Mouse (Mus musculus) embryonic facial prominence, embryonic 13.5 days (tissue): ENCODE measurements around the gene Gatc. TPM values are rescaled to one million over a fixed set of nuclear protein-coding genes. Genes with fewer than 3 reads are reported as not detected.

Experiments
- ATAC-seq: fragments of 200-750 bp; cut with Nextera tagmentation; 2 replicates; pipeline ENCODE4 v1.8.0; 2017; ENCODE audit warnings: low read depth; ENCODE audit not compliant: insufficient number of reproducible peaks, insufficient read depth, low FRiP score, low TSS enrichment
- H3K27ac ChIP-seq: fragments of 300-500 bp; sonication (generic); 2 replicates; pipeline ENCODE4 v1.5.1; 2015; ENCODE audit warnings: moderate library complexity, mild to moderate bottlenecking, inconsistent platforms
- H3K27me3 ChIP-seq: fragments of 300-500 bp; sonication (generic); 2 replicates; pipeline ENCODE4 v1.6.1; 2015; ENCODE audit warnings: mild to moderate bottlenecking, inconsistent platforms
- H3K36me3 ChIP-seq: fragments of 300-500 bp; sonication (generic); 2 replicates; pipeline ENCODE4 v1.6.1; 2015; ENCODE audit warnings: mild to moderate bottlenecking, inconsistent platforms
- H3K4me1 ChIP-seq: fragments of 300-500 bp; sonication (generic); 2 replicates; pipeline ENCODE4 v1.6.1; 2015; ENCODE audit warnings: inconsistent platforms
- H3K4me2 ChIP-seq: fragments of 300-500 bp; sonication (generic); 2 replicates; pipeline ENCODE4 v1.6.1; 2015; ENCODE audit warnings: moderate library complexity, mild to moderate bottlenecking, inconsistent platforms
- H3K4me3 ChIP-seq: fragments of 300-500 bp; sonication (generic); 2 replicates; pipeline ENCODE4 v1.5.1; 2015; ENCODE audit warnings: mild to moderate bottlenecking, inconsistent platforms
- H3K9ac ChIP-seq: fragments of 300-500 bp; sonication (generic); 2 replicates; pipeline ENCODE4 v1.6.1; 2015; ENCODE audit warnings: mild to moderate bottlenecking, inconsistent platforms
- H3K9me3 ChIP-seq: fragments of 300-500 bp; sonication (generic); 2 replicates; pipeline ENCODE4 v1.6.1; 2016; ENCODE audit warnings: inconsistent platforms
- WGBS: fragments of 180-500 bp; shearing (Covaris S2); methylation state at CpG from one replicate; pipeline ENCODE4 v1.1.7; 2015; ENCODE audit warnings: mixed read lengths; 5-methylcytosine and 5-hydroxymethylcytosine counted together
- polyA plus RNA-seq: library from polyadenylated mRNA; unstranded; fragments of >200 nt; fragmentation: Nextera tagmentation; extraction: Ambion mirVana; gene quantifications from 2 replicates; pipeline ENCODE4 v1.2.1, GENCODE M21; 2015

Gene Gatc
- polyA plus RNA-seq, 1 experiment from 2014 or later: 32.1 TPM

DNA sequence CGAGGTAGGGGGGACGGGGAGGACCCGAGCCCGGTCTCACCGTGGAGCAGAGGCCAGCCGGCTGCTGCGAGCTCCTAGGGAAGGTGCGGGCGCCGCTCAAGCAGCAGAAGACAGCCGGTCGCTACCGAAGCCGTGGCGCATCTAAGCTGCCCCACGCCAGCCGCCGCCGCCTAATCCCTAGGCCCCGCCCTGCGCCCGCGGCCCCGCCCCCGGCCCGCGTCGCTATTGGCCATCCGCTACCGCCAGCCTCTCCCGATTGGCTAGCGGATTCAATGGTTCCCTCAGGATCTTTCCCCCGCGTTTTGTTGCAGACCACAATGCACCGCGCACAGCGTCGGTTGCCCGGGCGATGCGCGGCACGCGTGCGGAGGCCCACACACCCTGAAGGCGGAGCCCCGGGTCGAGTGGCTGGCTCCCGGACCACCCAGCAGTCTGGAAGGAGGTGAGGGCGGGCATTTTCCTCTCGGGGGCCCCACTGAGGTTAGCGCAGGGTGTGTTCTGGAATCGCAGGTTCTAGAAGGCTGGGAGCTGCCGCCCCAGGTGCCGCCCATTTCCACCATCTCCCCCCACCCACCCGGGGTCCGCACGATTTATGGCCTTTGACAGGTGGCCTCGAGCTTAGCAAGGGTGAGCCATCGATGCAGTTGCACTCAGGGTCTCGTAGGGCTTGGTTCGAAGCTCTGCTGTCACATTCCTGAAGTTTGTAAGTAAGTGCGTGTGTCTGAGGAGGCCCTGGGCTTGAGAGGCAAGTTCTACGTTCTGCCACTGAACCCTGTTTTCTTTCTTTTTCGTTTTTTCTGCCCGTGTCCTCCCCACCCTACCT is 40.0 kb downstream of the Gatc start, which contains the start of gene Dynll1:
Gene Dynll1, minus strand, starts transcription at position 208 of the 823 bp plus-strand sequence.
- Histone ChIP-seq H3K9ac (peak within 1 kb of the TSS; percentile 94), H3K4me3 (peak within 1 kb of the TSS; percentile 90), H3K4me2 (peak within 1 kb of the TSS; percentile 78), H3K27ac (peak within 1 kb of the TSS; percentile 95), H3K36me3 (peaks cover 32% of the 10 kb centered on the region), H3K9me3 (no peaks in the 10 kb centered on the region), H3K27me3 (no peaks in the 10 kb centered on the region), H3K4me1 (peaks cover 32% of the 10 kb centered on the region)
- peak; percentile 97 for ATAC-seq
- under 1% methylated on average over 64 of the region's 66 CpGs for WGBS

DNA sequence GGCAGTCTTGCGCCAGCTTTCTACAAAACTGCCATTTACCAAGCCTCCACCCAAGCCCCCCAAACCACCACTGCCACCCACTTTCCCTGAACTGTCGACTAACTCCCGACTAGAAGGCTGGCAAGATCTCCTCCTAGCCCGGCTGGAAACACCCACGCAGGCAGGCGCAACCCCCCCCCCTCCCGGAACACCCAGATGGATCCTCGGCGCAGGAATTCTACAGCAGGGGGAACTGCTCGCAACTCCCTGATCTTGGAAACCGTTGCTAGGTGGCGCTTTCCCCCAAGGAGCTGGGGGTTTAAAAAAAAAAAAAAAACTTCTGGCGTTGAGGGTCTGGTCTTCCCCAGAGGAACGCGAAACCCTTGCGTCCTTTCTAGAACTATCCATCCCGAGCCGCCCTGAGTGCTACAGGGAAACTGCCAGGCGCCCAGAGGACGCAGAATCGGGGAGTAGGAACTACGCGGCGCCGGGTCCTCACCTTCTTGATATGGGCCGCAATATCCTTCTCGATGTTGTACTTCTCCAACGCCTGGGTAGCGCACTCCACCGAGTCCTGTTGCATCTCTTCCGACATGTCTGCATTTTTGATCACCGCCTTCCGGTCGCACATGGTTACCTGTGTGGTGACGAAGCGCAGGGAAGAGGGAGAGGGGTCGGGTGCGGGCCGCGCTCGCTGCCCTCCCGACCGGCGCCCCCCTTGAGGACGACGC is 40.8 kb downstream of the Gatc start:
- Histone ChIP-seq H3K27ac (peak overlapping the region; percentile 95), H3K27me3 (no peaks in the 10 kb centered on the region), H3K36me3 (peaks cover 40% of the 10 kb centered on the region), H3K4me3 (peak overlapping the region; percentile 90), H3K9me3 (no peaks in the 10 kb centered on the region), H3K4me1 (peaks cover 34% of the 10 kb centered on the region), H3K4me2 (peak overlapping the region; percentile 78), H3K9ac (peak overlapping the region; percentile 94)
- under 1% methylated on average over 45 of the region's 46 CpGs for WGBS
- peak; percentile 11; the same call in 1 of the 2 replicates for ATAC-seq

DNA sequence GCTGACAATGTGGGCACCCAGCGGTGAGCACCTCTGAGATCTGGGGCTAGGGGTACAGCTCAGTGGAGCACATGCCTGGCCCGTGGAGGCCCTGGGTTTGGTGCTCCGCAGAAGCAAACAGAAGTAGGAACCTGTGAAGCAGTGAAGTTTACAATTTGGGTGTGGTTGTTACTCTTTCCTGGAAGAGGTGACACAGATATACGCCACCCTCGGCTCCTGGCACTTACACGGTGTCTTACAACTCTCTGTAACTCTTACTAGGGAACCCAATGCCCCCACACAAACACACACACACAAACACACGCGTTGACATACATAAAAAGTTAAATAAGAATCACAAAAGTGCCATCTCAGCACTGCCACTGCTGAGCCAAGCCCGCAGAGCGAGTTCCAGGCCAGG is 44.6 kb downstream of the Gatc start:
- Histone ChIP-seq H3K9me3 (no peaks in the 10 kb centered on the region), H3K36me3 (peaks cover 73% of the 10 kb centered on the region), H3K4me3 (no peak overlapping the region), H3K27me3 (no peaks in the 10 kb centered on the region), H3K4me2 (no peak overlapping the region), H3K27ac (peak overlapping the region; percentile 18; the same call in 1 of the 2 replicates), H3K9ac (no peak overlapping the region), H3K4me1 (peaks cover 26% of the 10 kb centered on the region)
- WGBS: 85% methylated on average over 10 of the region's 10 CpGs
- no peak for ATAC-seq

DNA sequence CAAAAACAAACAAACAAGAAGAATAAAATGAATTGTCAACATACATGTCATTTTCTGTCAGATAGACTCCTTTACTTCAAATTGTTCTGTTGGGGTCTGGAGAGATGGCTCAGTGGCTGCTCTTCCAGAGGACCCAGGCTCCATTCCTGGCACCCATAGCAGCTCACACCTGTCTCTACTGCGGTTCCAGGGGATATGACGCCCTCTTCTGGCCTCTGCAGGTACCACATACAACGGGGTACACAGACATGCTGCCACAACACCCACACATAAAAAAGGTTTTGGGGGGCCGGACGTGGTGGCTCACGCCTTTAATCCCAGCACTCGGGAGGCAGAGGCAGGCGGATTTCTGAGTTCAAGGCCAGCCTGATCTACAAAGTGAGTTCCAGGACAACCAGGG is 46.8 kb downstream of the Gatc start:
- 86% methylated on average over 8 of the region's 8 CpGs for WGBS
- H3K4me1 ChIP-seq: peaks cover 20% of the 10 kb centered on the region
- H3K9ac ChIP-seq: no peak overlapping the region
- no peak overlapping the region for H3K4me2 ChIP-seq
- H3K4me3 ChIP-seq: no peak overlapping the region
- H3K36me3 ChIP-seq: peaks cover 90% of the 10 kb centered on the region
- H3K27me3 ChIP-seq: no peaks in the 10 kb centered on the region
- H3K27ac ChIP-seq: no peak overlapping the region
- ATAC-seq: no peak
- H3K9me3 ChIP-seq: no peaks in the 10 kb centered on the region

DNA sequence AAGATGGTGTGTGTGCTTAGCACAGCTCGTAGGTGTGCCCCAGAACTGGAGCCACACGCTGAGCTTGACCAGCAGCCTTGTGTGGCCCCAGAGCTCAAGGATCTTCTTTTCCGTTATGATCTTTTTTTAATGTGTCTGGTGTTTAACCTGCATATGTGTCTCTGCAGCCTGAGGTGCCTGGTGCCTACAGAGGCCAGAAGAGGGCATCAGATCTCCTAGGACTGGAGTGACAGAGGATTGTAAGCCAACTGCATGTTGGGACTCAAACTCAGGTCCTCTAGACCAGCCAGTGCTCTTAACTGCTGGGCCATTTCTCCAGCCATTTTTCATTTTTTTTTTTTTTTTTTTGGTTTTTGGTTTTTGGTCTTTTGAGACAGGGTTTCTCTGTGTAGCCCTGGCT is 56.2 kb downstream of the Gatc start:
- no peak for ATAC-seq
- Histone ChIP-seq H3K4me2 (no peak overlapping the region), H3K4me3 (no peak overlapping the region), H3K4me1 (peaks cover 5% of the 10 kb centered on the region), H3K9ac (no peak overlapping the region), H3K36me3 (peaks cover 48% of the 10 kb centered on the region), H3K9me3 (no peaks in the 10 kb centered on the region), H3K27me3 (no peaks in the 10 kb centered on the region), H3K27ac (no peak overlapping the region)
- 88% methylated on average over 3 of the region's 3 CpGs for whole genome bisulfite sequencing

Other genes with a start within 250 kb of the Gatc start
- 44.5 TPM in 2 replicates for gene Gm10401, start 242.9 kb downstream of the Gatc start, polyA plus RNA-seq
- 48.2 and 52.5 TPM in 2 replicates for gene Acads, start 221.8 kb downstream of the Gatc start, polyA plus RNA-seq
- 43.5 and 44.4 TPM in 2 replicates for gene Unc119b, start 206.2 kb downstream of the Gatc start, polyA plus RNA-seq
- 73.4 and 79.0 TPM in 2 replicates for gene Mlec, start 183.0 kb downstream of the Gatc start, polyA plus RNA-seq
- gene Cabp1, start 146.8 kb downstream of the Gatc start, polyA plus RNA-seq: 1.3 and 2.0 TPM in 2 replicates
- 83.5 and 88.1 TPM in 2 replicates for gene Pop5, start 105.3 kb downstream of the Gatc start, polyA plus RNA-seq
- gene Rnf10, start 68.3 kb downstream of the Gatc start, polyA plus RNA-seq: 129 and 136 TPM in 2 replicates
- gene Coq5, start 61.5 kb downstream of the Gatc start, polyA plus RNA-seq: 42.5 and 43.2 TPM in 2 replicates
- 1,732 and 1,829 TPM in 2 replicates for gene Dynll1, start 40.2 kb downstream of the Gatc start, polyA plus RNA-seq
- 343 and 378 TPM in 2 replicates for gene Srsf9, start 14.0 kb downstream of the Gatc start, polyA plus RNA-seq
- gene Triap1, start within 50 bp of the Gatc start, polyA plus RNA-seq: 58.0 and 64.4 TPM in 2 replicates
- 786 and 801 TPM in 2 replicates for gene Cox6a1, start 7.8 kb upstream of the Gatc start, polyA plus RNA-seq
- gene Msi1, start 88.4 kb upstream of the Gatc start, polyA plus RNA-seq: 22.3 and 23.9 TPM in 2 replicates
- not detected in 2 replicates for gene Pla2g1b, start 125.1 kb upstream of the Gatc start, polyA plus RNA-seq
- gene Sirt4, start 143.5 kb upstream of the Gatc start, polyA plus RNA-seq: 24.8 and 28.1 TPM in 2 replicates
- gene Pxn, start 165.5 kb upstream of the Gatc start, polyA plus RNA-seq: 39.6 and 44.2 TPM in 2 replicates
- gene Rplp0, start 218.3 kb upstream of the Gatc start, polyA plus RNA-seq: 1,563 and 1,729 TPM in 2 replicates
- gene Gcn1l1, start 224.1 kb upstream of the Gatc start, polyA plus RNA-seq: 45.8 and 47.9 TPM in 2 replicates